Mouse (Mus musculus) small intestine, adult 2 months (tissue): ENCODE data around the gene Ssbp3.

Experiments used
- CTCF ChIP-seq: fragments of 200-500 bp; IDR thresholded peaks from 2 replicates; pipeline ENCODE4 v1.5.1; 2012; ENCODE audit warnings: low read depth, mild to moderate bottlenecking, control low read depth, inconsistent platforms, low read length, moderate library complexity, mixed read lengths; ENCODE audit not compliant: insufficient replicate concordance, insufficient read length; ENCODE audit errors: extremely low read depth
- POLR2A ChIP-seq: fragments of 200-500 bp; IDR thresholded peaks from 2 replicates; pipeline ENCODE4 v1.6.1; 2012; ENCODE audit warnings: low read depth, mild to moderate bottlenecking, control low read depth, inconsistent platforms, low read length, moderate library complexity

- TF ChIP-seq POLR2A (no peak), CTCF (no peak)
Observed at GRCm38 (mm10) chr4:106899471-106899870, 11.0 kb upstream of the Ssbp3 start.
